Mouse (Mus musculus): ENCODE measurements at regions not wholly inside any gene's neighbourhood (a gene's known extent, or its start where the extent isn't known, plus 50 kb on each side); places are given as distances from the start of the nearest gene placed in this dataset.

GRCm38 (mm10) chr3:39528087-39528486 lies 641.3 kb downstream of the Fat4 start:
- 92% methylated on average over 5 of the region's 5 CpGs for WGBS
- ATAC-seq (replicated peaks; ENCODE audit: low FRiP score, low TSS enrichment, low read depth) (no peak), DNase-seq (ENCODE audit: low spot score) (no peak)
- no peak overlapping the region for H3K27ac ChIP-seq (ENCODE audit: low read depth)
- H3K4me2 ChIP-seq (ENCODE audit: low read length) = no peak overlapping the region
- no peak overlapping the region for H3K4me3 ChIP-seq (ENCODE audit: low read depth, low read length)
- no peak overlapping the region for H3K9ac ChIP-seq (ENCODE audit: low read length)
- no peaks in the 10 kb centered on the region for H3K27me3 ChIP-seq (replicated peaks; ENCODE audit: control insufficient read depth, insufficient read depth, low read length)
- H3K9me3 ChIP-seq (ENCODE audit: control insufficient read depth, low read length) = no peaks in the 10 kb centered on the region
- no peaks in the 10 kb centered on the region for H3K4me1 ChIP-seq (replicated peaks; ENCODE audit: control insufficient read depth, insufficient read depth, low read length)
- no peaks in the 10 kb centered on the region for H3K36me3 ChIP-seq (ENCODE audit: control insufficient read depth, insufficient read depth, low read length)

DNA sequence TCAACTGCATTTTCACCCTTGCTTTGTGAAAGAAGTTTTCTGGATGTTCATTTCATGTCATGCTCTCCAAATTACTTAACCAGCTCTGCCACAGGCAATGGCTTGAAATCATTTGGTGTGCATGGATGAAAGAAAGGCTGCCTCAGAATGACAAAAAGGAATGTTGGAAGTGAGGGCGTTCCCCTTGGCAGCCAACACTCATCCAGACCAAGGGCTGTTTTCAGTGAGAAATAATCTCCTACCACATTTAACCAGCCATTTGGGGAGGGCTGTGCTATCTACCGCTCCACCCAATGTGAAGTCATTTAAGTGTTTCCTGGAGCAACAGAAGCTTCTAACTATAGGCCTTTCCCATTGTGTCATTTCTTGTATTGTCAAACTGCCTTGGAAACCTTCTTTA lies 650.8 kb downstream of the Fat4 start:
- no peaks in the 10 kb centered on the region for H3K27me3 ChIP-seq (replicated peaks; ENCODE audit: control insufficient read depth, insufficient read depth, low read length)
- 91% methylated on average over 2 of the region's 2 CpGs for WGBS
- H3K9ac ChIP-seq (ENCODE audit: low read length) = no peak overlapping the region
- no peaks in the 10 kb centered on the region for H3K9me3 ChIP-seq (ENCODE audit: control insufficient read depth, low read length)
- ATAC-seq (replicated peaks; ENCODE audit: low FRiP score, low TSS enrichment, low read depth) = no peak
- no peaks in the 10 kb centered on the region for H3K4me1 ChIP-seq (replicated peaks; ENCODE audit: control insufficient read depth, insufficient read depth, low read length)
- no peaks in the 10 kb centered on the region for H3K36me3 ChIP-seq (ENCODE audit: control insufficient read depth, insufficient read depth, low read length)
- no peak overlapping the region for H3K27ac ChIP-seq (ENCODE audit: low read depth)
- H3K4me3 ChIP-seq (ENCODE audit: low read depth, low read length) = no peak overlapping the region
- no peak for DNase-seq (ENCODE audit: low spot score)
- H3K4me2 ChIP-seq (ENCODE audit: low read length) = no peak overlapping the region

GRCm38 (mm10) chr3:39540530-39541118 lies 653.9 kb downstream of the Fat4 start:
- H3K4me3 ChIP-seq (ENCODE audit: low read depth, low read length) = no peak overlapping the region

GRCm38 (mm10) chr3:39559460-39560041 lies 672.8 kb downstream of the Fat4 start:
- ATAC-seq (replicated peaks; ENCODE audit: low FRiP score, low TSS enrichment, low read depth) (no peak), DNase-seq (ENCODE audit: low spot score) (no peak)
- Histone ChIP-seq H3K9me3 (ENCODE audit: control insufficient read depth, low read length) (no peaks in the 10 kb centered on the region), H3K4me1 (replicated peaks; ENCODE audit: control insufficient read depth, insufficient read depth, low read length) (no peaks in the 10 kb centered on the region), H3K27ac (ENCODE audit: low read depth) (no peak overlapping the region), H3K27me3 (replicated peaks; ENCODE audit: control insufficient read depth, insufficient read depth, low read length) (no peaks in the 10 kb centered on the region), H3K36me3 (ENCODE audit: control insufficient read depth, insufficient read depth, low read length) (no peaks in the 10 kb centered on the region), H3K4me2 (ENCODE audit: low read length) (no peak overlapping the region), H3K9ac (ENCODE audit: low read length) (no peak overlapping the region), H3K4me3 (ENCODE audit: low read depth, low read length) (no peak overlapping the region)
- 87% methylated on average over 3 of the region's 3 CpGs for WGBS

More at GRCm38 (mm10) chr3:39540530-39541118, 653.9 kb downstream of the Fat4 start:
- H3K27me3 ChIP-seq (replicated peaks; ENCODE audit: control insufficient read depth, insufficient read depth, low read length) = no peaks in the 10 kb centered on the region
- H3K9me3 ChIP-seq (ENCODE audit: control insufficient read depth, low read length) = no peaks in the 10 kb centered on the region
- H3K36me3 ChIP-seq (ENCODE audit: control insufficient read depth, insufficient read depth, low read length) = no peaks in the 10 kb centered on the region
- DNase-seq (ENCODE audit: low spot score) = no peak
- no peak overlapping the region for H3K27ac ChIP-seq (ENCODE audit: low read depth)
- H3K4me1 ChIP-seq (replicated peaks; ENCODE audit: control insufficient read depth, insufficient read depth, low read length) = no peaks in the 10 kb centered on the region
- H3K4me2 ChIP-seq (ENCODE audit: low read length) = no peak overlapping the region
- H3K9ac ChIP-seq (ENCODE audit: low read length) = no peak overlapping the region
- 62% methylated on average over 7 of the region's 7 CpGs for WGBS
- no peak for ATAC-seq (replicated peaks; ENCODE audit: low FRiP score, low TSS enrichment, low read depth)

GRCm38 (mm10) chr3:39560951-39561350 lies 674.2 kb downstream of the Fat4 start:
- no peak for DNase-seq (ENCODE audit: low spot score)
- Histone ChIP-seq H3K27ac (ENCODE audit: low read depth) (no peak overlapping the region), H3K9me3 (ENCODE audit: control insufficient read depth, low read length) (no peaks in the 10 kb centered on the region), H3K27me3 (replicated peaks; ENCODE audit: control insufficient read depth, insufficient read depth, low read length) (no peaks in the 10 kb centered on the region), H3K9ac (ENCODE audit: low read length) (no peak overlapping the region), H3K36me3 (ENCODE audit: control insufficient read depth, insufficient read depth, low read length) (no peaks in the 10 kb centered on the region), H3K4me1 (replicated peaks; ENCODE audit: control insufficient read depth, insufficient read depth, low read length) (no peaks in the 10 kb centered on the region), H3K4me2 (ENCODE audit: low read length) (no peak overlapping the region), H3K4me3 (ENCODE audit: low read depth, low read length) (no peak overlapping the region)
- no peak for ATAC-seq (replicated peaks; ENCODE audit: low FRiP score, low TSS enrichment, low read depth)
- 35% methylated on average over 1 of the region's 1 CpGs for WGBS

DNA sequence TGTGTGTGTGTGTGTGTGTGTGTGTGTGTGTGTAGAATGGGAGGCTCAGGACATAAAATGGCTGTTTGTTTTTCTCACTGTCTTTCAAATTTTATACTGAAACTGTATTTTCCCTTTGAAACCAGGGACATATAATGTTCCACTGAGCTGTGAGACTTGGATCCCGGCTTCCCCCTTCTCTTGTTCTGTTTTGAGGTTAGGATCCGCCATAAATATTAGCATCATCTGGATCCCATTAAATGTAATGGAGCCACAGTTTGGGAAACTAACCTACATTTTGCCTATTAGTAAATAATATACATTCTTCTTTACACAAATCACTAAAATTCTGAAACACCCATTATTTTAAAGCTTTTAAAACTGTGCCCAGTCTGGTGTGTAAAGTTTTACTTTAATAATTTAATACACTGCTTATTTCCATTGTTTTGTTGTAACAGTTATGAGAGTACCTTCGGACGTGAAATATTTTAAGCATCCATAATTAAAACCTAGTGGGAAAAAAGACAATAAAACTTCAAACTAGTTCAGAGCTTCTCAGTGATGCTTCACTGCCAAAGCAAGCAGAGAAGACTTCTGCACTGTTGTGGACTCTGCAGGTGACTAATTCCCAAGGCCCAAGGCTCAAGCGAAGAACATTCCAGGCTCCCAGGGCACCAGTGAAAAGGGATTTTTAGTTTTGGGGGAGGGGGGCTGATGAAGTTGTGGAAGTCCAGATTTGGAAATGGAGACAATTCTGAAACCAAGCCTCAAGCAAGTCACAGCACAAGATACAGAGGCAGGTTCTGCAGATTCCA lies 684.9 kb downstream of the Fat4 start:
- Histone ChIP-seq H3K36me3 (ENCODE audit: control insufficient read depth, insufficient read depth, low read length) (no peaks in the 10 kb centered on the region), H3K9ac (ENCODE audit: low read length) (no peak overlapping the region), H3K4me3 (ENCODE audit: low read depth, low read length) (no peak overlapping the region), H3K27me3 (replicated peaks; ENCODE audit: control insufficient read depth, insufficient read depth, low read length) (no peaks in the 10 kb centered on the region), H3K9me3 (ENCODE audit: control insufficient read depth, low read length) (no peaks in the 10 kb centered on the region), H3K4me1 (replicated peaks; ENCODE audit: control insufficient read depth, insufficient read depth, low read length) (no peaks in the 10 kb centered on the region), H3K4me2 (ENCODE audit: low read length) (no peak overlapping the region), H3K27ac (ENCODE audit: low read depth) (no peak overlapping the region)
- 93% methylated on average over 5 of the region's 5 CpGs for WGBS
- no peak for ATAC-seq (replicated peaks; ENCODE audit: low FRiP score, low TSS enrichment, low read depth)
- DNase-seq (ENCODE audit: low spot score) = no peak

DNA sequence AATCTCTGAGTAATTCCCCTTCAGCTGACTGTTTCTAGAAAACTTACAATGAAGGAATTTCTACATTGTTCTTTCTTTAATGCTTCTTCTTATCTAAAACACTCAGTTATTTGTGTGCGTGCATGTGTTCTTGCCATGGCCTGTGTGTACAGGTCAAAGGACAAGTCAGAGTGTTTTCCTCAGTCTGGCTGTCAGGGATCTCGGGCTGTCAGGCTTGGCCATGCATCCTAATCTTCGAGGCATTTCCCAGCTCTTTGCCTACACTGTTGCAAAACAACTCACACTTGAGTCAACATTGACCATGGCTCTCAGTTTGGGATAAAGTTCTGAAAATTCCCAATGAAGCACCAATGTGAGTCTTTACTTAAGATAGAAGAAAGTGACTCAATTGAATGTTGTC lies 688.5 kb downstream of the Fat4 start:
- DNase-seq (ENCODE audit: low spot score) = no peak
- Histone ChIP-seq H3K36me3 (ENCODE audit: control insufficient read depth, insufficient read depth, low read length) (no peaks in the 10 kb centered on the region), H3K9ac (ENCODE audit: low read length) (no peak overlapping the region), H3K4me3 (ENCODE audit: low read depth, low read length) (no peak overlapping the region), H3K9me3 (ENCODE audit: control insufficient read depth, low read length) (no peaks in the 10 kb centered on the region), H3K4me1 (replicated peaks; ENCODE audit: control insufficient read depth, insufficient read depth, low read length) (no peaks in the 10 kb centered on the region), H3K4me2 (ENCODE audit: low read length) (no peak overlapping the region), H3K27ac (ENCODE audit: low read depth) (no peak overlapping the region), H3K27me3 (replicated peaks; ENCODE audit: control insufficient read depth, insufficient read depth, low read length) (no peaks in the 10 kb centered on the region)
- 73% methylated on average over 3 of the region's 3 CpGs for WGBS
- ATAC-seq (replicated peaks; ENCODE audit: low FRiP score, low TSS enrichment, low read depth) = no peak

- no peak for ATAC-seq (replicated peaks; ENCODE audit: low FRiP score, low TSS enrichment, low read depth)
- Histone ChIP-seq H3K27ac (ENCODE audit: low read depth) (no peak overlapping the region), H3K9ac (ENCODE audit: low read length) (no peak overlapping the region), H3K36me3 (ENCODE audit: control insufficient read depth, insufficient read depth, low read length) (no peaks in the 10 kb centered on the region), H3K27me3 (replicated peaks; ENCODE audit: control insufficient read depth, insufficient read depth, low read length) (no peaks in the 10 kb centered on the region), H3K9me3 (ENCODE audit: control insufficient read depth, low read length) (no peaks in the 10 kb centered on the region), H3K4me2 (ENCODE audit: low read length) (no peak overlapping the region), H3K4me1 (replicated peaks; ENCODE audit: control insufficient read depth, insufficient read depth, low read length) (no peaks in the 10 kb centered on the region), H3K4me3 (ENCODE audit: low read depth, low read length) (no peak overlapping the region)
- no peak for DNase-seq (ENCODE audit: low spot score)
- WGBS = 40% methylated on average over 2 of the region's 2 CpGs
Observed at GRCm38 (mm10) chr3:39591312-39591711, 704.6 kb downstream of the Fat4 start.
